1 mouse cellular context compared by ENCODE assay signal in genomic region chr2:164343732-164344131, GRCm38 (mm10).
A peak's percentile ranks its signal among the peaks of the same experiment; 100 is the strongest.
TF ChIP-seq lines count a peak whose summit lies in the region.

No protein-coding gene starts in this region.

TF ChIP-seq in CH12.LX, 34 proteins besides CTCF, POLR2A, EP300 and RAD21:
- TF ChIP-seq SMC3 (IDR thresholded peaks at IDR 0.05; ENCODE audit: low read depth, low read length), result peak; percentile 40
